Mouse (Mus musculus) A20 (cell line): ENCODE measurements around the gene Zfp579.
A peak's percentile ranks its signal among the peaks of the same experiment; 100 is the strongest.

Experiments
- DNase-seq: peaks from one replicate; pipeline ENCODE4 v3.0.0-alpha.2; 2011; ENCODE audit warnings: low read depth, low spot score

Gene Zfp579

DNA sequence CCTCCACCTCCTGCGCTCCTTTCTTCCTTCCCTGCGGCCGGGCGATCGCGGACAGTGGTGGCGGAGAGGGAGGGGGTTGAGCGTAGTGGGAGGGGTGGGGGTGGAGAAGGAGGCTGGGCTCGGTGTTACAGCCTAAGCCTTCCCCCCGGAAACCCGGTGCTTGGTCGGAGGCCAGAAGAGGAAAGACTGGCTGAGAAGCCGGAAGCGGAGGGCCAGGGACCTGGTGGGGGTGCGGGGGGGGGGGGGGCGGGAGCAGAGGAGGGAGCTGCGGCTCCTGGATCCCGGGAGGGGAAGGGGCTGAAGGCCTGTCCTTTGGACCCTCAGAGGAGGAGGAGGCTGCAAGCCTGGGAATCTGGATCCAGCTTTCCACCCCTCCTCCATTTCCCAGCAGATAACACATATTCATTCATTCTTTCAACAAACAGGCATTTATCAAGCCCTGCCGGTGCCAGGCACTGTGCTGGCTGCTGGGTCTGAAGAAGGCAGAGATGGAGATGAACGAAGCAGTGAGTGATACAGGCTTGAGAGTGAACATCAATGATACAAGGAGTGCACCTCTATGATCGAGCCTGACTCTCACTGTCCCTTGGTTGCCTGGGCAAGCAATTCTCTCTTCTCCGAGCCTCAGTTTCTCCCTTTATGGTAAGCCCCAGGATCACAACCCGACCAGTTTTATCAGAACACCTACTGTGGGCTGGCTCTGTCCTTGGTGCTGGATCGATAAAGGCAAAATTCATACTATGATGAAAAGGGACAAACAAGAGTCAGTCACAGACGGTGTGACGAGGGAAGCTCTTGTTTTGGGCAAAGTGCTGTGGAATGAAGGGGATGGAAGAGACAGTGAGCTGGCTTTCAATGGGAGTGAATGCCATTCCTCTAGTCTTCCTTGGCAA lies at the start of gene Zfp579:
Gene Zfp579, minus strand, starts transcription at position 156 of the 893 bp plus-strand sequence.
- peak; percentile 83 for DNase-seq

DNA sequence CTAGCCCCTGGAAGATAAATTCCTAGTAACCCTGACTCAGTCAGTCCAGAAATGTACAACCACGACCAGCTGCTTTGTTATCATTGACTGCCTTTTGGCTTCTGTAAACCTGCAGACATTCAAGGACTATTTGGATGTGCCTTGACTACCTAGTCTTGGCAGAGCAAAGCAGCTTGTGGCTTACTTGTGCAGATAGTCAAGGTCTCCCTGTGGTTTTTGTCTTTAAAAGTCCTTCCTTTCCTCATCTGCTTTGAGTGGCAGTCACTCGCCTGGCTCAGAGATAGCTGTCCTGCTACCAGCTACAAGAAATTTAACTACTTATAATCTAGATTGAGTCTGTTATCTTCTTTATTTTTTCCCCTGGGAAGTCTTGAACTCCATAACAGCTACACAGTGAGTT lies 49.0 kb upstream of the Zfp579 start:
- DNase-seq, result no peak

DNA sequence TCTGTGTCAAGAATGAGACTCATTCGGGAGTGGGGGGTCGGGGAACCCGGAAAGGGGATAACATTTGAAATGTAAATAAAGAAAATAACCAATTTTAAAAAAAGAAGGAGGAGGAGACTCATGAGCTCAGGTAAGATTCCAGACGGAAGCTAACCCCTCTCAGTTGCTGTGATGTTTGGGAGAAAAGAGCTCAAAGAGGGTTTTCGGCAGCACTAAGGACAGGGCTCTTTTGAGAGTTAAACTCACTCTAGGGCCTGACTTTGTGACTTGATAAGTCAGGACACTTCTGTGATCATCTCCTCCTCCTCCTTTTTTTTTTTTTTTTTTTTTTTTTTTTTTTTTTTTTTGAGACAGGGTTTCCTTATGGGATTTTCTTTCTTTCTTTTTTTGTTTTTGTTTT lies 43.0 kb upstream of the Zfp579 start:
- DNase-seq, result no peak

DNA sequence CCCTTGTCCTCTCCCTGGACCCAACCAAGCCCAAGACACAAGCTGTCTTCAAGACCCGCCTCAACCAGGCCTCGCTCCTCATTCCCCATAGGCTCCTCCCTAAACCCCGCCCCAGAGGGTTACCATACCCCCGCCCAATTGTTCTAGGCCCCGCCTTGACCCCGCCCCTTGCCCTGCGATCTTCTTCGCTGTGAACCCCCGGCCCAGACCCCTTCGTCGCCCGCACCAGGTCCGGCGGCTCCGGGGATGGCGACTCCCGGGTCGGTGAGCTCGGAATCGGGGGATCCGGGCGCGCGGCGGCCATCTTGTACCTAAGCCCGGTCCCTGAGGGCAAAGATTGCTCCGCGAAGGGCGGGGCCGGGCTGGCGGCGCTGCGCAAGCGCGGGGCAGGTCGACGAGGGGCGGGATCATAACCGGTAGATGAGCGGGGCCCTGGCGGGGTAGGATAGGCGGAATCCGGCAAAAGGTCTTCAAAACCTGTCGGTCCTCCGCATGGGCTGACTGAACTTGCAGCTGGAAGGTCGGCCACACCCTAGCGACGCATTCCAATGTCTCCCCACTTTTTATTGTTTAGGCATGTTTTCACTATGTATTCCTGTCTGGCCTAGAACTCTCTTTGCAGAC lies 42.3 kb upstream of the Zfp579 start, which contains the start of gene Zfp784:
Gene Zfp784, minus strand, starts transcription at position 338 of the 624 bp plus-strand sequence.
- DNase-seq, result peak; percentile 96

DNA sequence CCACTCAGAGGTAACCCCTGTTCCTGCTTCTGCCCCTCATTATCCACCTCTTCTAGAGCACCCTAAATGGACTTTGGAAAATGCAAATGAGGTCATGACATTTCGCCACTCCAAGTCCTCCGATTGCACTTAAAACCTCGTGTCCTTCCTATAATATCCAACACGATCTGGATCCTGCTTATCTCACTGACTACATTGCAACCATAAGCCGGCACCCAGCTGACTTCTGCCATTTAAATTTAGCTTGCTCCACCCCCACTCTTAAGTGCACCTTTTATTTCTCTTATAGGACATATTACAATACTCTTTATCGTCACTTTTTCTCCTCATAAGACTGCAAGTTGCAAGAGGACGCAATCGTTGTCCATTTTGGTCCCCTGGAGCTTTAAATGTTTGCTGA lies 41.5 kb upstream of the Zfp579 start:
- no peak for DNase-seq

DNA sequence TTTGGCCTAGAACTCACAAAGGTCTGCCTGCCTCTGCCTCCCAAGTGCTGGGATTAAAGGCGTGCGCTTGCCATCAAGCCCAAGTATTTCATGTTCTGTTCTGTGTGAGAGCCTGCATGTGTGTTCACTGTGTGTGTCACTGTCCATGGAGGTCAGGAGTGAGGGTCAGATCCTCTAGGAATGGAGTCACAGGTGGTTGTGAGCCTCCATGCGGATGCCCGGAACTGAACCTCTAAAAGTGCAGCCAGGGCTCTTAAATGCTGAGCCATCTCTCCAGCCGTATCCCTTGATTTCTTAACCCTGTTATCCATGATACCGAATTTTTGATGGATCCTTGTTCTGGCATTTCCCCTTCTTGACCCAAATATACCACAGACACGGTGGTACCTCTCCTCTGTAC lies 41.1 kb upstream of the Zfp579 start:
- DNase-seq, result no peak

DNA sequence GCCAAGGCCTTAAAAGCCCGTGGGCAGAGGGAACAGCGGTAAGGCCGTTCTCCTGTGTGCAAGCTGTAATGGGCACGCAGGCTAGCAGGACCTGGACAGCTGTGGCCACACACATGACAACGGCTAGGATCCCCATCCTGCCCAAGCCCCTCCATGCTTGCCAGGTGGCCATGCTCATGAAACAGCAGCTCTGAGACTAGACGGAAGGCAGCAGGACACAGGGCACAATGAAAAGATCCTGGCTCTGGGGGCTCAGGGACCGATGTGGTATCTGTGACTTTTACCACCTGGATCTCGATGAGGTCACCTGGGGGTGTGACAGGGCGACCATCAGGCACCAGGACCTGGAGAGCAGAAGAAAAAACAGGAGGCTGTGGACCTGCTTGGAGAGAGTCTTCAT lies 40.2 kb upstream of the Zfp579 start:
- DNase-seq, result no peak

DNA sequence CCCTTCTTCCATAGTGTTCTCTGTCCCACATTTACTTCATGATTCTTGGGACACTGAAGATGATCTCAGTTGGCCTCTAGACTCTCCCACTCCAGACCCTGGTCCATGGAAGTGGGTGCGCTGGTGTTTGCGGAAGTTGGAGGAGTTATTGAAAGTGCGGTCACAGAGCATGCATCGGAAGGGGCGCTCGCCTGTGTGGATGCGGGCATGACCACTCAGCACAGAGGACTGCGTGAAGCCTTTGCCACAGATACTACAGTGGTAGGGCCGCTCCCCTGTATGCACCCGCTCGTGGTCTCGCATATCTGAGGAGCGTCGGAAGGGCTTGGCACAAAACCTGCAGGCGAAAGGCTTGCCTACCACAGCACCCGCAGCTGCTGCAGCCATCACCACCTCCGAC lies 39.7 kb upstream of the Zfp579 start:
- no peak for DNase-seq

DNA sequence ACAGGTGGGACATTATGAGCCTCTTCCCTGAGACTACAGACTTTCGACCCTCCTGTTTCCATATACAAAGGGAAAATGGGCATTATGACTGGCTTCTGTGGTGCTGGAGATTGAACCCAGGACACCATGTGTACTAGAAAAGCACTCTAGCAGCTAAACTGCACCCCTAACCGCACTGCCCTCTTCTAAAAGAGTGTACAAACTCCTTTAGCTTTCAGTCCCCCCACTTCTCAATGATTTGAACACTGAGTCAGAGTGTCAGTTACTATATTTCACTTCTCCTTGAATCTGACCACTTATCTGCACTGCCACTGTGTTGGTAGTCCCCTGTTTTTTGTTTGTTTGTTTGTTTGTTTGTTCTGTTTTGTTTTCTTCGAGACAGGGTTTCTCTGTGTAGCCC lies 37.9 kb upstream of the Zfp579 start, which contains the start of gene 4632433K11Rik:
Gene 4632433K11Rik, plus strand, starts transcription at position 301 of the 400 bp plus-strand sequence.
- DNase-seq, result no peak

DNA sequence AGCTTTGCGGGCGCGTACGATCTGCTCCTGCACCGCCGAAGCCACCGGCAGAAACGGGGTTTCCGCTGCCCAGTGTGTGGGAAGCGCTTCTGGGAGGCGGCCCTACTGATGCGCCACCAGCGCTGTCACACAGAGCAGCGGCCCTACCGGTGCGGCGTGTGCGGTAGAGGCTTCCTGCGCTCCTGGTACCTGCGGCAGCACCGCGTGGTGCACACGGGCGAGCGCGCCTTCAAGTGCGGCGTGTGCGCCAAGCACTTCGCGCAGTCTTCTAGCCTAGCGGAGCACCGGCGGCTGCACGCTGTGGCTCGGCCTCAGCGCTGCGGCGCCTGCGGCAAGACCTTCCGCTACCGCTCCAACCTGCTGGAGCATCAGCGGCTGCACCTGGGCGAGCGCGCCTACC lies 35.5 kb upstream of the Zfp579 start:
- no peak for DNase-seq

DNA sequence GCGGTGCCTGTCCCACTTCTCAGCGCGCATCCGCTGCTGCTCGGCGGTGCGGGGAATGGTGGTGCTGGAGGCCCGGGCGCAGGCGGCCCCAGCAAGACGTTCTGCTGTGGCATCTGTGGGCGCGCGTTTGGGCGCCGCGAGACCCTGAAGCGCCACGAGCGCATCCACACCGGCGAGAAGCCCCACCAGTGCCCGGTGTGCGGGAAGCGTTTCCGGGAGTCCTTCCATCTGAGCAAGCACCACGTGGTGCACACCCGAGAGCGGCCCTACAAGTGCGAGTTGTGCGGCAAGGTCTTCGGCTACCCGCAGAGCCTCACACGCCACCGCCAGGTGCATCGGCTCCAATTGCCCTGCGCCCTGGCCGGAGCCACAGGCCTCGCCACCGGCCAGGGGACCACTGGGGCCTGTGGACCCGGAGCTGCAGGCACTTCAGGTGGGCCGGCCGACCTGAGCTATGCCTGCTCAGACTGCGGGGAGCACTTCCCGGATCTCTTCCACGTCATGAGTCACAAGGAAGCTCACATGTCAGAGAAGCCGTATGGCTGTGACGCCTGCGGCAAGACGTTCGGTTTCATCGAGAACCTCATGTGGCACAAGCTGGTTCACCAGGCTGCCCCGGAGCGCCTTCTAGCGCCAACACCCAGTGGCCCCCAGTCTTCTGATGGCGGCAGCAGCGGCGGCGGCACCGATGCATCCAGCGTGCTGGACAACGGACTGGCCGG lies 34.8 kb upstream of the Zfp579 start:
- no peak for DNase-seq

DNA sequence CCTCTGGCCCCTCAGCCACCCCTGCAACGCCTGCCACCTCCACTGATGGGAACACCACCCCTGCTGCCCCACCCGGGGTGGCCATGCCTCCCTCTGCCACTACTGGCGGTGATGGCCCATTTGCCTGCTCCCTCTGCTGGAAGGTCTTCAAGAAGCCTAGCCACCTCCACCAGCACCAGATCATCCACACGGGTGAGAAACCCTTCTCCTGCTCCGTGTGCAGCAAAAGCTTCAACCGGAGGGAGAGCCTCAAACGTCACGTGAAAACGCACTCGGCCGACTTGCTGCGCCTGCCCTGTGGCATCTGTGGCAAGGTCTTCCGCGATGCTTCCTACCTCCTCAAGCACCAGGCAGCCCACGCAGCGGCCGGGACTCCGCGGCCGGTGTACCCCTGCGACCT lies 34.0 kb upstream of the Zfp579 start:
- no peak for DNase-seq

DNA sequence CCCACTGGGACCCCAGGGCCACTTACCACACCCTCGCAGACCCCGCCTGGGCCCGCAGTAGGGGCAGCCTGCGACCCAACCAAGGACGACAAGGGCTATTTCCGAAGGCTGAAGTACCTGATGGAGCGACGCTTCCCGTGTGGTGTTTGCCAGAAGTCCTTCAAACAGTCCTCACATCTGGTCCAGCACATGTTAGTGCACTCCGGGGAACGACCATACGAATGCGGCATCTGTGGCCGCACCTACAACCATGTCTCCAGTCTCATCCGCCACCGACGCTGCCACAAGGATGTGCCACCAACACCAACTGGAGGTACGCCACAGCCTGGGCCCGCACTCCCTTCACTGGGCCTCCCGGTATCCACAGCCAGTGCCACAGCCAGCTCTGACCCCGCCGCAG lies 33.6 kb upstream of the Zfp579 start:
- DNase-seq, result no peak

DNA sequence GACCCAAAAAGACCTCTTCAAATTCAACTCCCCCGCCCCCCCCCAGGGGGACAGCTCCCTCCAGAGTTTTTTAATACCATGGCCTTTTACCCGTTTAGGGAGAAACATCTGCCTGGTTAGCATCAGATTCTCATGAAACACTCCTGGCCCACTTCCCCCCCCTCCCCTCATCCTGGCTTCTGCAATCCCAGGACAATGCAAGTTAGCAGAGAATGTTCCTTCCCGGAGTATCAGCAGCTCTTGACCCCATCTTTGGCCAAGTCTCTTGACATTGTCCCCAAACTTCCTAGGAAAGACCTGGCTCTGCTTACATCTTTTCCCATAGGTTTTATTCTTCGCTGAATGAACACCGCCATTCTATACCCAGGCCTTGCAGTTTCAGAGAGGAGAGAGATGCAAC lies 25.2 kb upstream of the Zfp579 start:
- no peak for DNase-seq

DNA sequence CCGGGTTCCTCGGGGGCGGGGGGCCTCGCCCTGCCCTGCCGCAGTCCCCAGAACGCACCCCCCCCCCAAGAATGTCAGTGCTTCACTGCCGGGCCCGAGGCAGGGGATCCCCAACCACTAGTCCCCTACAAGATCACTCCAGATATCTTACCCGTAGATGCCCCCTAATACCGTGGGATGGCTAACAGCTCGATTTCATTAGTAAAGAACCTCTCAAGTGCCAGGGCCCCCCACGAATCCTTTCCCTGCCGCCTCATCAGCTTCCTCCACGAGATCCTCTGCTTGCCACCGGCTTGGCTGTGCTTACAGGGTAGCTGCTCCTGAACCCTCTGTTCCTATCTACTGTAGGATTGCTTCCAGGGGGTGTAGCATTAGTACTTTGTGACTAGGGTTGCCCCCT lies 24.7 kb upstream of the Zfp579 start:
- DNase-seq, result no peak

DNA sequence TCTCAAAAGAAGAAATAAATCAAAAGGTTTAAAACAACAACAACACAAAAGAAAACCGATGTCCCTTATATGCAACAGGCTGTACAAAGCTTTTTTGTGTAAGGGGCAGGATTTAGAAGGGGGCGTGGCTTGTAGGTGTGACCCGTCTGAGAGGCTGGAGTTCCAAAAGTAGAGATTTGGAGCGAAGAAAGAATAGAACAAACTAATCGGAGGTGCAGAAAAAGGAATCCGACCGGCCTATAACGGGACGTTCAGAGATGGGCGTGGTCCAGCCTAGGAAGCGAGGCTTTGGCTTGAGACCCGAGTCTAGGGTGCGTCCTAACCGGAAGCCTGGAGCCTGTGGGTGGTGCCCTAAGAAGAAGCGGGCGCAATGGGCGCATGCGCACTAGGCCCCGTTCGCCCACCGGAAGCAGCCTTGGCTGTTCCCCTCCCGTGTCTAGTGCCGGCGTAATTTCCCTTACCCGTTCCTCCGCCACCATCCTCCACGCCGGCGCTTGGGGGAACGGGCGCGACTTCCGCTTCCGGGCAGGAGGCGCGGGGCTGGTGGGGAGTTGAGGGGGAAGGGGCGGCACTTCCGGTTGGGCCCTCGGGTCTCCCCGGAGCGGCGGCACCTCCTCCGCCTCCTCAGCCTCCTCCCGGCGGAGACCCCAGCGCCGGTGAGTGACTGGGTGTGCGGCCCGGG lies 24.2 kb upstream of the Zfp579 start, which contains the start of the genes Zfp865 and Ccdc106:
Gene Zfp865, plus strand, starts transcription at position 377 of the 682 bp plus-strand sequence.
Gene Ccdc106, plus strand, starts transcription at position 554 of the 682 bp plus-strand sequence.
- DNase-seq, result peak; percentile 99

DNA sequence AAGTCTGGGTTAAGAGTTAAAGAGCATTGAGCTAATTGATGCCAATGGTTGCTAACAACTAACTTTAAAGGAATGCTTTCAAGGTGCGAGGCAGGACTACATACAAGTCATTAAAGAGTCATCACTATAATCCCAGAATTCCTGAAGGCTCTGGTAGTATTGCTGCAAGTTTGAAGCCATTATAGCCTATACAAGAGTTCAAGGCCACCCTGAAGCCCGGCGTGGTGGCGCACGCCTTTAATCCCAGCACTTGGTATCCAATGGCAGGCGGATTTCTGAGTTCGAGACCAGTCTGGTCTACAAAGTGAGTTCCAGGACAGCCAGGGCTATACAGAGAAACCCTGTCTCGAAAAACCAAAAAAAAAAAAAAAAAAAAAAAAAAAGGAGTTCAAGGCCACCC lies 23.6 kb upstream of the Zfp579 start:
- DNase-seq, result peak; percentile 48

DNA sequence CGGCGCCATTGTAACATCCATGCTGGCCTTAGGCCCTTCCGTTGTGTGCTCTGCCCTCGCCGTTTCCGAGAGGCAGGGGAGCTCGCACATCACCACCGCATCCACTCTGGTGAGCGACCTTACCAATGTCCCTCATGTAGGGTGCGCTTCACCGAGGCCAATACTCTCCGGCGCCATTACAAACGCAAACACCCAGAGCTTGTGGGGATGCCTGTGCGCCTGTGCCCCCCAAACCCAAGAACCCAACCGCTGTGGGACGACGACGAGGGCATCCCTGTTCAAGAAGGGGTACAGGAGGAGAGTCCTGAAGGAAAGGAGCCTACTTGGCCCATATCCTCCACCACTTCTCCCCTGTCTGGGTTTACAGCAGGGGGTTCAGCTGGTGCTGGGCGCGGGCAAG lies 22.0 kb upstream of the Zfp579 start:
- no peak for DNase-seq

DNA sequence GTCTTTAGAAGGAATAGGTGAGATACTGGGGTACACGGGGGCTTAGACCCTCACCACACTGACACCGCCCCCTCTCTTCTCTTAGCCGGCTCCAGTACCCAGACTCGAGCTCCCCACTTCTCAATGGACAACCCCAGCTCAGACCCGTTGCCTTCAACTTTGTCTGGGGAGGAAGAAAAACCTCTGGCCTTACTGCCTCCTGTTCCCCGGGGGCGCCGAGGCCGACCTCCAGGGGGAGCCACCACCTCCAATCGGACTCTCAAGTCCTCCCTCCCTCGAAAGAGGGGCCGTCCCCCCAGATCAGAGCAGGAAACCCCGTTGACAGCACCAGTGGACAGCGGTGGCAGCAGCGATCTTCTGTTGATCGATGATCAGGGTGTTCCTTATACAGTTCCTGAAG lies 21.4 kb upstream of the Zfp579 start:
- peak; percentile 45 for DNase-seq

DNA sequence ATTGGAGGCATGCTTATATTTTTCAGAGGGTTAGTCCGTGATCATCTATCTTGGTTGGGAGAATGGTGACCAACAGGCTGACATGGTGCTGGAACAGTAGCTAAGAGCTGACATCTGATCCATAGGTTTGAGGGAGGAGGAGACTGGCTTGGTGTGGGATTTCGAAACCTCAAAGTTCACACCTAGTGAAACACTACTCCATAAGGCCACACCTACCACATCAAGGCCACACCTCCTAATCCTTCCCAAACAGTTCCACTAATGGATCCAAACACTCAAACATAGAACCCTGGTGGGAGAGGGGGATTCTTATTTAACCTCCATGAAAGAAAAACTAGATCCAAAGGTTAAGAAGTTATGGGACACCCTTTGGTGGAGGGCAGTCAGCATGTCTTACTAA lies 21.0 kb upstream of the Zfp579 start:
- DNase-seq, result no peak

DNA sequence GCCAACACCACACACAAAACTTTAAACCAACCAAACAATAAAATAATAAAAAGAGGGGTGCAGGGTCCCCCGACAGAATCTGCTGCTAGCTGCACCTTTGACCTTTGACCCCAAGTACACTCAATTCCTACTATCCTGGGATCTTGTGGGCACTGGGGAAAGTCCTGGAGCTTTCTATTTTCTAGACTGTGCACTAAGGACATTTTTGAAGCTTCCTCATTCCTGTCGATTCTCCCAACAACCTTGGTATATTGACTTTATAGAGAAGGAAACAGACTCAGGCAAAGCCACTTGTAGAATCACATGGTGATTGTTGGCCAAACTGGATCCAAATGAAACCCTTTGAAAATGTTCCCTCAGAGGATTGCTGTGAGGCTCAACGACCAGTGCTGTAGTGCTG lies 20.1 kb upstream of the Zfp579 start:
- DNase-seq, result no peak
